Mouse (Mus musculus) lung, adult 2 months (tissue): Measurements from ENCODE around the gene Slc33a1.

Experiments used
- CTCF ChIP-seq: fragments of 200-500 bp; IDR thresholded peaks from 2 replicates; pipeline ENCODE4 v1.5.1; 2011; ENCODE audit warnings: mild to moderate bottlenecking, low read length, control low read depth; ENCODE audit not compliant: insufficient read depth
- POLR2A ChIP-seq: fragments of 200-500 bp; IDR thresholded peaks from 2 replicates; pipeline ENCODE4 v1.6.1; 2011; ENCODE audit warnings: low read depth, mild to moderate bottlenecking, control low read depth, low read length, borderline replicate concordance; ENCODE audit errors: extremely low read depth

GRCm38 (mm10) chr3:63949837-63950236 lies 14.7 kb downstream of the Slc33a1 start:
- TF ChIP-seq CTCF: no peak
- TF ChIP-seq POLR2A: no peak
